Mouse (Mus musculus): Measurements from ENCODE around the gene Cryzl2.

DNA sequence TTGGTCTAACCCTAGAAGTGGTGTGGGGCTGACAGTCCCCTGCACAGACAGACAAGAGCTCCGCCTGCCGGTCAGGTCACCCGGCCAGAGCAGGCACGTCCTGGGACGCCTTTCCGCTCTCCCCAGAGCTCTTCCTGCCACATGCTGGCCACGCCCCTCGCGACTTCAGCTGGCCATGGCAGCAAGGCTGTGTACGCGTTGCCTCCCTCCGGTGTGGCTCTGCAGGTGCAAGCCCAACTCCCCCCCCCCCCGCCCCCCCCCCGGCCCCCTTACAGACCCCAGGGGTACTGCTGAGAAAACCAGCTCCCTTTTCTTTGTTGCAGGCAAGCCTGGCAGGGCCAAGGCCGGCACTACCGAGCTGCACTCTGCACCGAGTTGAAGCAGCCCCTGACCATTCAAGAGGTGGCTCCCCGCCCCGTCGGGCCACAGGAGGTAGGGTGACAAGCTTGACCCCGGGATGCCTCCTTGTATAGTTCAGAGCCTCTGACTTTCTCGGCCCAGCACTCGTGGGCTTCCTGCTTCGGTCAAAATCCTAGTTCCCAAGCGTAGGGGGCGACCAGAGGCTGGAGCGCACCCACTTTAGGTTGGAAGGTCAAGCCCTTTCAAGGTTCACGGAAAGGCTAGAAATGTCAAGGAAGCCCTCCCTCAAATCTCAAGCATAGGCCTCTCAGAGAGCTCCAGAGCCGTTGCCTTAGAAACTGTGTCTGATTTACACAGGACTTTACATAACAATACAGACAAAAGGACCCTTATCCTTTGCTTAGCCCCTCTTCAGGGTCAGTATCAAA lies at the start of gene Cryzl2:
- TF ChIP-seq ZNF384 (IDR thresholded peaks at IDR 0.05; ENCODE audit: low read depth, low read length) (no peak), CHD2 (IDR thresholded peaks at IDR 0.05; ENCODE audit: low read depth, low read length) (no peak), MAFK (IDR thresholded peaks at IDR 0.05; ENCODE audit: insufficient read depth, low read depth, low read length) (no peak)

All from ES-E14 (cell line).